Mouse (Mus musculus): ENCODE measurements around the gene Gm10961.
A peak's percentile ranks its signal among the peaks of the same experiment; 100 is the strongest.
"Not testable (repeated sequence)": the region's sequence is repeated elsewhere in the genome, so short reads cannot be mapped to it uniquely, and the experiment has no call there.

Gene Gm10961

GRCm38 (mm10) chr3:107617800-107618199 lies 13.3 kb upstream of the Gm10961 start:
- peak; percentile 30 for DNase-seq (ENCODE audit: low spot score)

- DNase-seq (ENCODE audit: low spot score): peak; percentile 33
Observed at GRCm38 (mm10) chr3:107619911-107620310, 11.2 kb upstream of the Gm10961 start.

- DNase-seq (ENCODE audit: low spot score): peak; percentile 35
Observed at GRCm38 (mm10) chr3:107621286-107622075, 9.6 kb upstream of the Gm10961 start.

- DNase-seq (ENCODE audit: low spot score): peak; percentile 33
Observed at GRCm38 (mm10) chr3:107622537-107622936, 8.6 kb upstream of the Gm10961 start.

- peak; percentile 30 for DNase-seq (ENCODE audit: low spot score)
Observed at GRCm38 (mm10) chr3:107624424-107624823, 6.7 kb upstream of the Gm10961 start.

GRCm38 (mm10) chr3:107625536-107625935 lies 5.6 kb upstream of the Gm10961 start:
- peak; percentile 33 for DNase-seq (ENCODE audit: low spot score)

GRCm38 (mm10) chr3:107626751-107627150 lies 4.4 kb upstream of the Gm10961 start:
- peak; percentile 33 for DNase-seq (ENCODE audit: low spot score)

GRCm38 (mm10) chr3:107627641-107628040 lies 3.5 kb upstream of the Gm10961 start:
- no peak for DNase-seq (ENCODE audit: low spot score)

- peak; percentile 9 for DNase-seq (ENCODE audit: low spot score)
Observed at GRCm38 (mm10) chr3:107628551-107628950, 2.6 kb upstream of the Gm10961 start.

GRCm38 (mm10) chr3:107629411-107629810 lies 1.7 kb upstream of the Gm10961 start:
- peak; percentile 7 for DNase-seq (ENCODE audit: low spot score)

- peak; percentile 93 for DNase-seq (ENCODE audit: low spot score)
Observed at GRCm38 (mm10) chr3:107631523-107631958, 419 bp downstream of the Gm10961 start, which contains the start of gene Strip1. Gene Strip1, minus strand, starts transcription at chr3:107631694.

GRCm38 (mm10) chr3:107632786-107633185 lies 1.7 kb downstream of the Gm10961 start:
- peak; percentile 26 for DNase-seq (ENCODE audit: low spot score)

GRCm38 (mm10) chr3:107633906-107634305 lies 2.8 kb downstream of the Gm10961 start:
- peak; percentile 19 for DNase-seq (ENCODE audit: low spot score)

- no peak for DNase-seq (ENCODE audit: low spot score)
Observed at GRCm38 (mm10) chr3:107635836-107636235, 4.7 kb downstream of the Gm10961 start.

- DNase-seq (ENCODE audit: low spot score): no peak
Observed at GRCm38 (mm10) chr3:107636236-107636635, 5.1 kb downstream of the Gm10961 start.

GRCm38 (mm10) chr3:107637606-107638172 lies 6.6 kb downstream of the Gm10961 start:
- DNase-seq (ENCODE audit: low spot score): peak; percentile 6

- no peak for DNase-seq (ENCODE audit: low spot score)
Observed at GRCm38 (mm10) chr3:107646947-107647346, 15.8 kb downstream of the Gm10961 start.

GRCm38 (mm10) chr3:107650276-107650675 lies 19.2 kb downstream of the Gm10961 start:
- DNase-seq (ENCODE audit: low spot score): not testable (repeated sequence)

GRCm38 (mm10) chr3:107652968-107653367 lies 21.8 kb downstream of the Gm10961 start:
- no peak for DNase-seq (ENCODE audit: low spot score)

GRCm38 (mm10) chr3:107654861-107655260 lies 23.7 kb downstream of the Gm10961 start:
- DNase-seq (ENCODE audit: low spot score): no peak

- DNase-seq (ENCODE audit: low spot score): no peak
Observed at GRCm38 (mm10) chr3:107655491-107655890, 24.4 kb downstream of the Gm10961 start.

GRCm38 (mm10) chr3:107656151-107656550 lies 25.0 kb downstream of the Gm10961 start:
- DNase-seq (ENCODE audit: low spot score): no peak

GRCm38 (mm10) chr3:107656888-107657287 lies 25.8 kb downstream of the Gm10961 start:
- no peak for DNase-seq (ENCODE audit: low spot score)

Data from testis, postnatal 10 days (tissue).